Mouse (Mus musculus): Measurements from ENCODE around the gene 1700109H08Rik. TPM values are rescaled to one million over a fixed set of nuclear protein-coding genes. Genes with fewer than 3 reads are reported as not detected.

The 1700109H08Rik gene
- total and polyA plus RNA-seq, 3 experiments = 1.1 to 5.9 (median 1.4) TPM

Other genes starting within 250 kb of the 1700109H08Rik start
- gene Cdk6, start 230.1 kb upstream of the 1700109H08Rik start, total RNA-seq (2012; rRNA removed) = 141 and 171 TPM in 2 replicates
- gene Cdk6, start 230.1 kb upstream of the 1700109H08Rik start, total RNA-seq (2014; rRNA removed) = 34.7 and 40.4 TPM in 2 replicates
- gene Cdk6, start 230.1 kb upstream of the 1700109H08Rik start, polyA plus RNA-seq (2012; ENCODE audit: insufficient read length, low read depth) = 45.2 and 50.8 TPM in 2 replicates
- gene Fam133b, start 27.7 kb upstream of the 1700109H08Rik start, total RNA-seq (2012; rRNA removed) = 23.2 and 31.2 TPM in 2 replicates
- 55.9 and 63.0 TPM in 2 replicates for gene Fam133b, start 27.7 kb upstream of the 1700109H08Rik start, total RNA-seq (2014; rRNA removed)
- 66.1 and 70.8 TPM in 2 replicates for gene Fam133b, start 27.7 kb upstream of the 1700109H08Rik start, polyA plus RNA-seq (2012; ENCODE audit: insufficient read length, low read depth)
- gene Pex1, start 24.5 kb downstream of the 1700109H08Rik start, total RNA-seq (2012; rRNA removed) = 5.8 and 8.4 TPM in 2 replicates
- gene Pex1, start 24.5 kb downstream of the 1700109H08Rik start, total RNA-seq (2014; rRNA removed) = 10.3 and 11.2 TPM in 2 replicates
- gene Pex1, start 24.5 kb downstream of the 1700109H08Rik start, polyA plus RNA-seq (2012; ENCODE audit: insufficient read length, low read depth) = 10.5 and 14.4 TPM in 2 replicates
- gene Rbm48, start 25.0 kb downstream of the 1700109H08Rik start, total RNA-seq (2012; rRNA removed) = 8.4 and 8.7 TPM in 2 replicates
- 15.9 and 17.8 TPM in 2 replicates for gene Rbm48, start 25.0 kb downstream of the 1700109H08Rik start, total RNA-seq (2014; rRNA removed)
- 11.5 and 14.2 TPM in 2 replicates for gene Rbm48, start 25.0 kb downstream of the 1700109H08Rik start, polyA plus RNA-seq (2012; ENCODE audit: insufficient read length, low read depth)
- not detected in 2 replicates for gene Tmbim7, start 79.6 kb downstream of the 1700109H08Rik start, total RNA-seq (2012; rRNA removed)
- gene Tmbim7, start 79.6 kb downstream of the 1700109H08Rik start, total RNA-seq (2014; rRNA removed) = not detected in 2 replicates
- gene Tmbim7, start 79.6 kb downstream of the 1700109H08Rik start, polyA plus RNA-seq (2012; ENCODE audit: insufficient read length, low read depth) = not detected in 2 replicates
- 51.2 and 58.8 TPM in 2 replicates for gene Gatad1, start 85.6 kb downstream of the 1700109H08Rik start, total RNA-seq (2012; rRNA removed)
- gene Gatad1, start 85.6 kb downstream of the 1700109H08Rik start, total RNA-seq (2014; rRNA removed) = 97.3 and 111 TPM in 2 replicates
- gene Gatad1, start 85.6 kb downstream of the 1700109H08Rik start, polyA plus RNA-seq (2012; ENCODE audit: insufficient read length, low read depth) = 119 and 133 TPM in 2 replicates
- gene Ankib1, start 231.4 kb downstream of the 1700109H08Rik start, total RNA-seq (2012; rRNA removed) = 13.7 and 16.2 TPM in 2 replicates
- gene Ankib1, start 231.4 kb downstream of the 1700109H08Rik start, total RNA-seq (2014; rRNA removed) = 19.3 and 21.2 TPM in 2 replicates
- 15.8 and 16.6 TPM in 2 replicates for gene Ankib1, start 231.4 kb downstream of the 1700109H08Rik start, polyA plus RNA-seq (2012; ENCODE audit: insufficient read length, low read depth)
- 24.1 and 24.8 TPM in 2 replicates for gene Krit1, start 231.6 kb downstream of the 1700109H08Rik start, total RNA-seq (2012; rRNA removed)
- 47.4 and 56.1 TPM in 2 replicates for gene Krit1, start 231.6 kb downstream of the 1700109H08Rik start, total RNA-seq (2014; rRNA removed)
- 30.7 and 31.2 TPM in 2 replicates for gene Krit1, start 231.6 kb downstream of the 1700109H08Rik start, polyA plus RNA-seq (2012; ENCODE audit: insufficient read length, low read depth)